Mouse (Mus musculus) MEL (cell line): ENCODE measurements around the gene Wdr27. TPM values are rescaled to one million over a fixed set of nuclear protein-coding genes. Genes with fewer than 3 reads are reported as not detected.

Experiments used
- DNase-seq: peaks from one replicate; pipeline ENCODE4 v3.0.0; 2011; ENCODE audit warnings: low read depth, low spot score
- H3K27ac ChIP-seq: 2 replicates; pipeline ENCODE4 v1.5.1; 2012; ENCODE audit warnings: low read depth, mild to moderate bottlenecking, control low read depth, low read length, moderate library complexity; ENCODE audit not compliant: control insufficient read depth
- H3K27me3 ChIP-seq, 2 experiments: fragments of 150-350 bp in 1 of 2; sonication (generic) in 1 of 2; 2 replicates each; pipeline ENCODE4 v1.6.1; 2012; ENCODE audit warnings: low read length in 2 of 2, mild to moderate bottlenecking in 2 of 2, improper control_type of control experiment in 1 of 2, moderate library complexity in 1 of 2; ENCODE audit not compliant: insufficient read depth in 2 of 2, control insufficient read depth in 1 of 2
- H3K36me3 ChIP-seq, 2 experiments: 2 replicates each; pipeline ENCODE4 v1.6.1; 2012 to 2014; ENCODE audit warnings: low read length in 2 of 2, improper control_type of control experiment in 1 of 2, inconsistent platforms in 1 of 2, mild to moderate bottlenecking in 1 of 2; ENCODE audit not compliant: insufficient read depth in 2 of 2, control insufficient read depth in 1 of 2
- H3K4me1 ChIP-seq, 2 experiments: fragments of 150-350 bp in 1 of 2; sonication (generic) in 1 of 2; 2 replicates each; pipeline ENCODE4 v1.6.1; 2012; ENCODE audit warnings: low read length in 2 of 2, improper control_type of control experiment in 1 of 2, mild to moderate bottlenecking in 1 of 2; ENCODE audit not compliant: insufficient read depth in 2 of 2, control insufficient read depth in 1 of 2
- H3K4me3 ChIP-seq, 2 experiments: fragments of 150-350 bp in 1 of 2; sonication (generic) in 1 of 2; 2 replicates each; pipeline ENCODE4 v1.5.1; 2012; ENCODE audit warnings: low read depth in 2 of 2, low read length in 2 of 2, mild to moderate bottlenecking in 2 of 2, moderate library complexity in 2 of 2, control low read depth in 1 of 2, improper control_type of control experiment in 1 of 2; ENCODE audit not compliant: control insufficient read depth in 1 of 2, insufficient read depth in 1 of 2
- H3K79me2 ChIP-seq: 2 replicates; pipeline ENCODE4 v1.6.1; 2012; ENCODE audit warnings: mild to moderate bottlenecking, low read length, moderate library complexity; ENCODE audit not compliant: control insufficient read depth, poor library complexity, insufficient read depth
- H3K9ac ChIP-seq: 2 replicates; pipeline ENCODE4 v1.6.1; 2012; ENCODE audit warnings: low read depth, mild to moderate bottlenecking, control low read depth, low read length, moderate library complexity; ENCODE audit not compliant: control insufficient read depth, poor library complexity, severe bottlenecking
- H3K9me3 ChIP-seq: fragments of 150-350 bp; sonication (generic); replicated peaks from 2 replicates; pipeline ENCODE4 v1.6.1; 2012; ENCODE audit warnings: mild to moderate bottlenecking, low read length, improper control_type of control experiment, moderate library complexity; ENCODE audit not compliant: insufficient read depth
- CHD1 ChIP-seq: IDR thresholded peaks from 2 replicates; pipeline ENCODE4 v1.6.1; 2012; ENCODE audit warnings: low read depth, mild to moderate bottlenecking, inconsistent platforms, low read length, improper control_type of control experiment
- E2F4 ChIP-seq: IDR thresholded peaks from 2 replicates; pipeline ENCODE4 v1.6.1; 2011; ENCODE audit warnings: low read depth, low read length, improper control_type of control experiment, borderline replicate concordance
- EP300 ChIP-seq, 2 experiments: IDR thresholded peaks; 2 replicates each; pipeline ENCODE4 v1.6.1; 2011; ENCODE audit warnings: improper control_type of control experiment in 2 of 2, low read length in 2 of 2, low read depth in 1 of 2, mild to moderate bottlenecking in 1 of 2
- ETS1 ChIP-seq: IDR thresholded peaks from 2 replicates; pipeline ENCODE4 v1.6.1; 2012; ENCODE audit warnings: low read depth, mild to moderate bottlenecking, inconsistent platforms, low read length, improper control_type of control experiment, moderate library complexity
- GATA1 ChIP-seq: IDR thresholded peaks from 2 replicates; pipeline ENCODE4 v1.6.1; 2011; ENCODE audit warnings: low read depth, low read length, improper control_type of control experiment
- HCFC1 ChIP-seq: IDR thresholded peaks from 2 replicates; pipeline ENCODE4 v1.6.1; 2012; ENCODE audit warnings: low read depth, mild to moderate bottlenecking, inconsistent platforms, low read length, improper control_type of control experiment, moderate library complexity
- JUND ChIP-seq: IDR thresholded peaks from 2 replicates; pipeline ENCODE4 v1.6.1; 2011; ENCODE audit warnings: low read depth, mild to moderate bottlenecking, improper control_type of control experiment, low read length
- MAFK ChIP-seq: IDR thresholded peaks from 2 replicates; pipeline ENCODE4 v1.6.1; 2011; ENCODE audit warnings: low read depth, mild to moderate bottlenecking, low read length, improper control_type of control experiment, borderline replicate concordance
- MAX ChIP-seq: IDR thresholded peaks from 2 replicates; pipeline ENCODE4 v1.6.1; 2011; ENCODE audit warnings: low read length, improper control_type of control experiment
- MEF2A ChIP-seq: IDR thresholded peaks from 2 replicates; pipeline ENCODE4 v1.6.1; 2014; ENCODE audit warnings: low read depth, mild to moderate bottlenecking, inconsistent platforms, low read length, improper control_type of control experiment; ENCODE audit not compliant: poor library complexity, insufficient replicate concordance, severe bottlenecking; ENCODE audit errors: extremely low read depth
- MXI1 ChIP-seq: IDR thresholded peaks from 2 replicates; pipeline ENCODE4 v1.6.1; 2011; ENCODE audit warnings: mild to moderate bottlenecking, low read depth, low read length, improper control_type of control experiment
- MYB ChIP-seq: IDR thresholded peaks from 2 replicates; pipeline ENCODE4 v1.6.1; 2011; ENCODE audit warnings: mild to moderate bottlenecking, low read depth, low read length, improper control_type of control experiment
- MYC ChIP-seq: IDR thresholded peaks from 2 replicates; pipeline ENCODE4 v1.6.1; 2011; ENCODE audit warnings: low read depth, mild to moderate bottlenecking, low read length, improper control_type of control experiment, moderate library complexity
- NRF1 ChIP-seq: IDR thresholded peaks from 2 replicates; pipeline ENCODE4 v1.6.1; 2014; ENCODE audit warnings: low read depth, mild to moderate bottlenecking, inconsistent platforms, low read length, improper control_type of control experiment, moderate library complexity; ENCODE audit not compliant: poor library complexity, insufficient read depth, severe bottlenecking
- POLR2A ChIP-seq, 2 experiments: IDR thresholded peaks; 2 replicates each; pipeline ENCODE4 v1.6.1; 2011 to 2012; ENCODE audit warnings: low read length in 2 of 2, mild to moderate bottlenecking in 2 of 2, control low read depth in 1 of 2, improper control_type of control experiment in 1 of 2, low read depth in 1 of 2, moderate library complexity in 1 of 2; ENCODE audit not compliant: control insufficient read depth in 1 of 2, insufficient read depth in 1 of 2, poor library complexity in 1 of 2
- POLR2AphosphoS2 ChIP-seq: IDR thresholded peaks from 2 replicates; pipeline ENCODE4 v1.6.1; 2011; ENCODE audit warnings: low read length, improper control_type of control experiment
- POLR2AphosphoS5 ChIP-seq: IDR thresholded peaks from 2 replicates; pipeline ENCODE4 v1.6.1; 2012; ENCODE audit warnings: low read depth, borderline replicate concordance, mild to moderate bottlenecking, inconsistent platforms, low read length, moderate library complexity, mixed read lengths
- RCOR1 ChIP-seq: IDR thresholded peaks from 2 replicates; pipeline ENCODE4 v1.6.1; 2012; ENCODE audit warnings: low read depth, mild to moderate bottlenecking, inconsistent platforms, low read length, improper control_type of control experiment
- SMC3 ChIP-seq: IDR thresholded peaks from 2 replicates; pipeline ENCODE4 v1.6.1; 2011; ENCODE audit warnings: low read depth, low read length, improper control_type of control experiment
- TAL1 ChIP-seq: IDR thresholded peaks from 2 replicates; pipeline ENCODE4 v1.6.1; 2012; ENCODE audit warnings: mild to moderate bottlenecking, inconsistent platforms, low read length, moderate library complexity, mixed read lengths
- TBP ChIP-seq: IDR thresholded peaks from 2 replicates; pipeline ENCODE4 v1.8.0; 2011; ENCODE audit warnings: low read depth, low read length, improper control_type of control experiment
- TCF12 ChIP-seq: IDR thresholded peaks from 2 replicates; pipeline ENCODE4 v1.6.1; 2014; ENCODE audit warnings: low read depth, mild to moderate bottlenecking, inconsistent platforms, low read length, improper control_type of control experiment, moderate library complexity
- UBTF ChIP-seq: IDR thresholded peaks from 2 replicates; pipeline ENCODE4 v1.6.1; 2012; ENCODE audit warnings: low read depth, mild to moderate bottlenecking, inconsistent platforms, low read length, improper control_type of control experiment, moderate library complexity, borderline replicate concordance; ENCODE audit not compliant: insufficient read depth
- USF1 ChIP-seq: IDR thresholded peaks from 2 replicates; pipeline ENCODE4 v1.6.1; 2014; ENCODE audit warnings: low read depth, mild to moderate bottlenecking, inconsistent platforms, low read length, improper control_type of control experiment, moderate library complexity
- USF2 ChIP-seq, 2 experiments: IDR thresholded peaks; 2 replicates each; pipeline ENCODE4 v1.6.1; 2011 to 2012; ENCODE audit warnings: improper control_type of control experiment in 2 of 2, low read length in 2 of 2, borderline replicate concordance in 1 of 2, inconsistent platforms in 1 of 2, low read depth in 1 of 2, mild to moderate bottlenecking in 1 of 2; ENCODE audit not compliant: insufficient read depth in 1 of 2
- ZC3H11A ChIP-seq: IDR thresholded peaks from 2 replicates; pipeline ENCODE4 v1.6.1; 2012; ENCODE audit warnings: low read depth, mild to moderate bottlenecking, inconsistent platforms, low read length, improper control_type of control experiment
- ZKSCAN1 ChIP-seq: IDR thresholded peaks from 2 replicates; pipeline ENCODE4 v1.6.1; 2012; ENCODE audit warnings: low read depth, mild to moderate bottlenecking, inconsistent platforms, low read length, improper control_type of control experiment, moderate library complexity
- polyA plus RNA-seq, 2 experiments: library from polyadenylated mRNA; stranded (reverse) in 1 of 2; unstranded in 1 of 2; fragments of >175 nt in 1 of 2; fragments of >200 nt in 1 of 2; gene quantifications; 2 replicates each; pipeline versions ENCODE4 v1.2.1 to v1.2.4; 2012; ENCODE audit warnings: low replicate concordance in 2 of 2, low read depth in 1 of 2; ENCODE audit not compliant: insufficient read length in 2 of 2, insufficient read depth in 1 of 2, missing spikeins in 1 of 2
- total RNA-seq: library from RNA; depleted of rRNA; stranded (reverse); fragments of 300-350 nt; gene quantifications from 2 replicates; pipeline ENCODE4 v1.2.3, GENCODE M21; 2012

The Wdr27 gene
- total and polyA plus RNA-seq, 3 experiments, result 0.69 to 1.4 TPM; not detected in 1

- no peak overlapping the region for H3K9ac ChIP-seq
- peaks cover 2 to 6% of the 10 kb centered on the region in 2 experiments; a peak in 2 of 4 replicates for H3K27me3 ChIP-seq
- H3K36me3 ChIP-seq, result no peaks in the 10 kb centered on the region
- H3K4me1 ChIP-seq, result no peaks in the 10 kb centered on the region
- no peak for DNase-seq
- H3K4me3 ChIP-seq, result no peak overlapping the region
- TF ChIP-seq UBTF (no peak), ZKSCAN1 (no peak), USF1 (no peak), CHD1 (no peak), POLR2AphosphoS5 (no peak), POLR2AphosphoS2 (no peak), JUND (no peak), GATA1 (no peak), MYC (no peak), MYB (no peak), TCF12 (no peak), TBP (no peak), EP300 (IDR thresholded peaks at IDR 0.05; ENCODE audit: low read depth in 1 of 2, low read length in 2 of 2) (no peak), MAFK (no peak)
- H3K27ac ChIP-seq, result no peak overlapping the region
- H3K9me3 ChIP-seq, result no peaks in the 10 kb centered on the region
- H3K79me2 ChIP-seq, result no peaks in the 10 kb centered on the region
Measured at GRCm38 (mm10) chr17:14914401-14914800, 28.6 kb downstream of the Wdr27 start.

- Histone ChIP-seq H3K9ac (no peak overlapping the region), H3K4me3 (no peak overlapping the region), H3K27me3 (peaks cover 2% of the 10 kb centered on the region in 2 experiments; a peak in 2 of 4 replicates), H3K27ac (no peak overlapping the region), H3K36me3 (no peaks in the 10 kb centered on the region), H3K4me1 (no peaks in the 10 kb centered on the region), H3K9me3 (no peaks in the 10 kb centered on the region), H3K79me2 (no peaks in the 10 kb centered on the region)
- no peak for TF ChIP-seq POLR2AphosphoS5
- TF ChIP-seq TCF12, result no peak
- TF ChIP-seq JUND, result no peak
- no peak for TF ChIP-seq MAX
- no peak for TF ChIP-seq POLR2A (IDR thresholded peaks at IDR 0.05; ENCODE audit: control insufficient read depth in 1 of 2, insufficient read depth in 1 of 2, low read depth in 1 of 2, low read length in 2 of 2, poor library complexity in 1 of 2)
- no peak for TF ChIP-seq USF2 (IDR thresholded peaks at IDR 0.05; ENCODE audit: borderline replicate concordance in 1 of 2, insufficient read depth in 1 of 2, low read depth in 1 of 2, low read length in 2 of 2)
- no peak for TF ChIP-seq MEF2A
- no peak for TF ChIP-seq TBP
- no peak for TF ChIP-seq SMC3
- no peak for TF ChIP-seq MXI1
- no peak for TF ChIP-seq NRF1
- no peak for TF ChIP-seq RCOR1
- TF ChIP-seq ZC3H11A, result no peak
- no peak for TF ChIP-seq E2F4
- no peak for TF ChIP-seq HCFC1
- no peak for TF ChIP-seq TAL1
- TF ChIP-seq ETS1, result no peak
- DNase-seq, result no peak
Measured at GRCm38 (mm10) chr17:14912981-14913380, 30.0 kb downstream of the Wdr27 start.
